Mouse (Mus musculus): ENCODE results near the gene Zranb1. TPM values are rescaled to one million over a fixed set of nuclear protein-coding genes. Genes with fewer than 3 reads are reported as not detected.

The Zranb1 gene
- total RNA-seq, 2 experiments from 2014 or later, result 51.3 to 56.9 TPM

DNA sequence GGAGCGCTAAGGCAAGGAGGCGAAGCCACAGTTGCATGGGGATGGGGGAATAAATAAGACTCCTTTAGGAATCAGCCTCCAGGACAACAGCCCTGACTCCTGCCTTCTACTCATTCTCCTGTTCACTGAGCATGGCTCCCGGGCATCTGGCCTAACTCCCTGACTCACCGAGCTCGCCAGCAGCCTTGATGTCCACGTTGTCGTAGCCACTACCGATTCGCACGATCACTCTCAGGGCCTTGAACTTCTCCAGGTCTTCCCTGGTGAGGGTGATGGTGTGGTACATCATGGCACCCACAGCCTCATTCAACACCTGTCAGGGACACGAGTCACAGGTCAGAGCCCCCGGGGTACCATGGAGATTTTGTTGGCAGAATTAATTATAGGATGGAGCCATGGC is 67.7 kb downstream of the Zranb1 start:
- DNase-seq (ENCODE audit: low spot score), result no peak

- no peak for DNase-seq (ENCODE audit: low spot score)
Measured at GRCm38 (mm10) chr7:132999061-132999460, 68.1 kb downstream of the Zranb1 start.

DNA sequence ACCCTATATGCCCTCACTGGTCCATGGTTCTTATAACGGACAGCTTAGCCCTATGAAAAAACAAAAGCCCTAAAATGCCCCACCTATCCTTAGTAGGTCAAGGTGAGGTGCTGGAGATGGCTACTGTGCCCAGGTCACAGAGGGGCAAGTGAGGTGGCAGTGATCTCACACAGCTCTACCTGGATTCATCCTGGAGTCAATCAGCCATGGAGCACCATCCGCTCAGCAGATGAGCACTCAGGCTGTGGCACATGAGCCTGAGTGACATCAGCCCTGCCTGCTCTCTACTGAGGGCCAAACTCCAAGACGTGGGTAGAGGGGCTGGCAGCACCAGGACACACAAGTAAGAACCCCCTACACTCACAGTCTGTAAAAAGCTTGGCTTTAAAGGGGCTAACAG is 70.4 kb downstream of the Zranb1 start:
- no peak for DNase-seq (ENCODE audit: low spot score)

DNA sequence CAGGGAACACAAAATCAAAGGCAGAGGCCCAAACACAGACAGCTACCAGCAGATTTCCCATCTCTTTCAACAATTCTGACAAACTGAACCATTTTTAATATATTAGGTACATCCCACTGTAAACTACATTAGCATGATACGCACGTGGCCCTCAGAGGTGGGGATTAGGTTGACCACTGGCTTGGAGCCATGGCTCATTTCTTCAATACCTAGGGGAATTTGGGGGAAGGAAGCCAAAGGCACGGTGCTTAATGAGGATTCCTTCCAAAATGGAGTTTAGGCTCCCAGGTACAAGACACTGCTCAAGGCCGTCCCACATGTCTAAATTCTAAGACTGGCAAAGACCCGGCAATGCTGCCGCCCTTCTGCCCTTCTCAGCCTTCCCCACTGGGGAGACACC is 71.3 kb downstream of the Zranb1 start:
- DNase-seq (ENCODE audit: low spot score), result no peak

DNA sequence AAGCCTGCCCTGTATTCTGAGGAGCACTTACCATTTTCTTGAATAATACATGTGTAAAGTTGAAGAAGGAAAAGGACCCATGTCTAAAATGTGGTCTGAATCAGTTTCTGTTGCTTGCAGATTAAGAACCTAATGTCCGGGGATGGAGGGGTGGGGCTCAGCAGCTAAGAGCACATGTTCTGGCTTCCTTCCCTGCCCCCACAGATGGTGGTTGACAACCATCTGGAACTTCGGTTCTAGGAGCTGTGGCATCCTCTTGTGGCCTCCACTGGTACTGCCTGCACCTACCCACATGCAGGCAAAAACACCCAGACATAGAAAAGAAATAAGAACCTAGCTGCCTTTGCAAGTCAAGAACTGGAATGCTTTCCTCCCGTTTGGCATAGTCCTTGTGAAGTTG is 72.5 kb downstream of the Zranb1 start:
- peak; percentile 90 for DNase-seq (ENCODE audit: low spot score)

DNA sequence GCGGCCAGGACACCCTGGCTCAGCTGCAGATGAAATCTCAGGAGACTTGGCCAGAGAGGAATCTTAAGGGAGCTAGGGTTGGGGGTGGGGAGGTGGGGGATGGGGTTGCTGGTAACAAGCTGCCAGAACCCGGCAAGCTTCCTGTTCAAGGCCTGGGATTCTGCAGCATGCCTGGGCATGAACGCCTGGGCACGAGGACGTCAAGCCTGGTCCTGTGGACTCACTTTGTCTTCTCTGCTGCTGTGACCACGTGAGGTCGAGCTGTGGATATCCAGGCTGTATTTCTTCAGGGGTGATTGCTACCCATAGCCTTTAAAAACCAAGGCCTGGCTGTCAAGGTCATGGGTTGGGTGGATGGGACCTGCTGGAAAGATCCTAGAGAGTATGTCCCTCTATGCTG is 74.8 kb downstream of the Zranb1 start:
- no peak for DNase-seq (ENCODE audit: low spot score)

- DNase-seq (ENCODE audit: low spot score), result peak; percentile 55
Measured at GRCm38 (mm10) chr7:133007343-133007742, 76.4 kb downstream of the Zranb1 start.

- no peak for DNase-seq (ENCODE audit: low spot score)
Measured at GRCm38 (mm10) chr7:133008663-133009062, 77.7 kb downstream of the Zranb1 start.

DNA sequence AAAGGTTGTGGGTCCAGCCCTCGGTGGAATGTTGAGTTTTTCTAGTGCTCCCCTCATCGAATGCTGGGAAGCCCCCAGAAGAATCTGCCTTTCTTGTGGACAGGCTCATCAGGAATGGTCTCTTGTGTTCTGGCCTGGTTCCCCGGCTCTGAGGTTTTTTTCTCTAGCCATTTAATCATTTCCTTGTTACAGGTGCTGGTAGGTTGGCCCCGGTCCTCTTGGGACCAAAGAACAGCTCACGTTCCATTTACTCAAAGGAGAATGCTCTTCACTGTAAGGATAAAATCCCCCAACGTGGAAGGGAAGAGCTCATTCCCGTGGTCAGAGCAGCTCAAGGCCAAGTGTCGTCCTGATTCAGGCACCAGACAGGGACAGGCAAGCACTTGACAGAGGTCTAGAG is 78.7 kb downstream of the Zranb1 start:
- no peak for DNase-seq (ENCODE audit: low spot score)

DNA sequence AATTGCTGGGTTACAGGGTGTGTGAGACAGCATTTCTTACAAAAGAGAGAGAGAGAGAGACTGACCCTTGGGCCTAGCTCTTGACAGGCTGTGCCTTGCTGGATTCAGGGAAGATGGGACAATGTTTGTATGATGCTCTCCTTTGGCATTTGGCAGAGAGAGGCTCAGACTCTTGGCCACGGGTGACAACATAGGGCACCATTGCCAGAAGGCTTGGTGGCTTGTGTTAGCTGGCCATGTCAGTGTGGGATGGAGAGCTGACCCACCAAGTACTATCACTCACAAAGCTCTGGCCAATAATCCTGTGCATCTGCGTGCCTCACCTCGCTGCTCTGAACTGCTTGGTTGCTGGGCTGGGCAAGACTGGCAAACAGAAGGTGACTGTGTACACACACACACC is 79.5 kb downstream of the Zranb1 start:
- DNase-seq (ENCODE audit: low spot score), result no peak

- peak; percentile 39 for DNase-seq (ENCODE audit: low spot score)
Measured at GRCm38 (mm10) chr7:133011191-133011590, 80.2 kb downstream of the Zranb1 start.

GRCm38 (mm10) chr7:133011611-133012010 is 80.7 kb downstream of the Zranb1 start:
- DNase-seq (ENCODE audit: low spot score), result no peak

GRCm38 (mm10) chr7:133012637-133013366 is 81.9 kb downstream of the Zranb1 start:
- DNase-seq (ENCODE audit: low spot score), result no peak

- DNase-seq (ENCODE audit: low spot score), result no peak
Measured at GRCm38 (mm10) chr7:133013923-133014322, 83.0 kb downstream of the Zranb1 start.

DNA sequence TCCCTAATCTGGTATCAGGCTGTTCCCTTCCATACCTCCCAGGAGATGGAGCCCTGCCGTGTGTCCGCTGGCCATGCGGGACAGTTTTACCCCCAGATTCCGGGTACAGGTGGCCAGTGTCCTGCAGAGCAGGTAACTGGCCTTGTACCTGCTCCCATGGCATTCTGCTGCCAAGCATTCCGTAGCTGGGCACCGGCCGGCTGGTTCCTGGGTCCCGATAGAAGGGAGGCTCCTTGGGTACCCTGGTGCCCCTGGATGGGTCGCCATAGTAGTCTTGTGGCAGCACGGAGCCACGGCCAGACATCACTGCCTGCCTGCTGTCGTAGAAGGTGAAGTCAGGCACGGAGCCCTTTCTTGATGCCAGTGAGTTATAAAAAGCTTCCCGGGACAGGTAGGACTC is 83.7 kb downstream of the Zranb1 start:
- no peak for DNase-seq (ENCODE audit: low spot score)

GRCm38 (mm10) chr7:133015416-133016070 is 84.6 kb downstream of the Zranb1 start:
- peak; percentile 39 for DNase-seq (ENCODE audit: low spot score)

GRCm38 (mm10) chr7:133018961-133019360 is 88.0 kb downstream of the Zranb1 start:
- DNase-seq (ENCODE audit: low spot score), result no peak

- no peak for DNase-seq (ENCODE audit: low spot score)
Measured at GRCm38 (mm10) chr7:133019481-133020020, 88.6 kb downstream of the Zranb1 start.

GRCm38 (mm10) chr7:133024694-133025093 is 93.8 kb downstream of the Zranb1 start:
- DNase-seq (ENCODE audit: low spot score), result no peak

GRCm38 (mm10) chr7:133027930-133028329 is 97.0 kb downstream of the Zranb1 start:
- DNase-seq (ENCODE audit: low spot score), result no peak

GRCm38 (mm10) chr7:133029004-133029403 is 98.1 kb downstream of the Zranb1 start:
- DNase-seq (ENCODE audit: low spot score), result no peak

DNA sequence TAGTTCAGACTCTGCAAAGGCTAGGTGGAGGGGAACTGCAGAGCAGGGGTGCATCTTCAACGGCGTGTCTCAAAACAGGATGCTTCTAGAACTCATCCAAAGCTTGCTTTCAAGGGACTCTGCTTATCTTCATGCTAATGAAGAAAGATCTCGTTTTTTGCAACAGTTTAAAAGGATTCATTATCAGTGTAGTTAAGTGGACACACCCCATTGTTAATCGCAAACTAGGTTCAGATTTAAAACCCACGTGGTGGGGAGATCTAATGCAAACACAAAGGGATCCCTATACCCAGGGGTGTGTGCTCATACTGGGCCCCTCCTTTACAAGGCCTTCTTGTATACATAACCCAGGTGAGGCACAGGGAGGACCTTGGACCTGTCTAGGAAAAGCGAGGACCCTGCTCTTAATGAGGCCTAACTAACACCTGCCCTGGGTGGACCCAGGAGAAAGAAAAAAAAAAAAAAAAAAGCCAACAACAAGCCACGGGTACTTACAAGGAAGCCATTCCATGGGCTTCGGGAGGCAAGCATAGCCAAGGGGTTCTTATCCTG is 98.6 kb downstream of the Zranb1 start:
- DNase-seq (ENCODE audit: low spot score), result no peak
